Comparison of ENCODE assay signal across 10 mouse cellular contexts in the genomic region with DNA sequence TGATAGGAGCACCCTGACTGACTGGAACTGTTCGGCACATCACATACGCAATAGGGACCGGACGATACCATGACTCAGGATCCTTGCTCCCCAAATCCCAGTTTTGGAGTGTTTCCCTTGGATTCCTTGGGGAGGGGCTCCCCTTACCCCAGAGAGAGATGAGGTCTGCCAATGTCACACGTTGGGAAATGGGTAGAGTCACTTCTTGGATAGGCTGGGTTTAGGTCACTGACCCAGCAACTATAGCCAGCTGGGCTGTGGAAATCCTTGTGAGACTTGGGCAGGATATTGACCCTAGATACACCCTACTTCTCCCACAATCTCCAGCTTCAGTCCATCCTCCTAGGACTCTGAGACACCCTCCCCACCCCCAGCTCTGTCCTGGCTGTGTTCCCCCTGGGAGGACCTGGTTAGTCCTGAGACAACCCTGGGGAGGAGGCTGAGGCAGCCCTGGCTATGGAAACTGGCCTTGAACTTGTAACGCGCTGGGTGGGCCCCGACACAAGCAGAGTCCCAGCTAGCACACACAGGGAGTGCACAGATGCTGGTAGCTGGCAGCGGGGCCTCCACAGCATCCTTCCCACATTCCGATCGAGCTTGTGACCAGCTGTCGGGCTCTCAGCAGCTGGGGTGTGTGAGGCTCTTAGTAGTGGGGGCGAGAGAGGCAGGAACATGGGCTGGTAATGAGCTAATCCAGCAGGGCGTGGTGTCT. TPM values are rescaled to one million over a fixed set of nuclear protein-coding genes. Genes with fewer than 3 reads are reported as not detected.
DNase-seq lines count a peak whose midpoint lies in the region; ATAC-seq and TF ChIP-seq lines count a peak whose summit lies in the region.
"Had no signal": no experiment of that assay in that cellular context is flagged by ENCODE, and none has a peak within 500 bp of the region (broad histone marks: within the 10 kb centered on the region; RNA-seq: fewer than 3 reads in every experiment).

No protein-coding gene starts in this region.

- no peak overlapping the region for H3K9ac ChIP-seq in liver, adult 2 months (ENCODE audit: low read depth, low read length)
- no peak overlapping the region for H3K9ac ChIP-seq in intestine, embryonic 16.5 days (ENCODE audit: low read depth, low read length)
- H3K9ac ChIP-seq in stomach, postnatal 0 days (ENCODE audit: low read length) = no peak overlapping the region

- no peak for TF ChIP-seq CTCF in liver, adult 2 months (IDR thresholded peaks at IDR 0.05; ENCODE audit: low read depth, low read length)
- TF ChIP-seq CTCF in stomach, postnatal 0 days (IDR thresholded peaks at IDR 0.05; ENCODE audit: low read depth) = no peak

- no peak for TF ChIP-seq POLR2A in liver, adult 2 months (IDR thresholded peaks at IDR 0.05; ENCODE audit: extremely low read depth, insufficient read depth, low read length)

- no peaks in the 10 kb centered on the region for H3K27me3 ChIP-seq in liver, adult 2 months (ENCODE audit: control insufficient read depth, insufficient read depth, low read length)
- H3K27me3 ChIP-seq in intestine, embryonic 16.5 days (replicated peaks; ENCODE audit: control insufficient read depth, insufficient read depth, low read length) = no peaks in the 10 kb centered on the region
- no peaks in the 10 kb centered on the region for H3K27me3 ChIP-seq in stomach, postnatal 0 days (ENCODE audit: control insufficient read depth, insufficient read depth, low read length)

- DNase-seq in liver, adult 2 months (ENCODE audit: extremely low read depth, low read depth, low spot score) = peak; percentile 60
- no peak for DNase-seq in liver
- DNase-seq in forelimb bud, embryonic 11.5 days (ENCODE audit: low read depth, low spot score) = peak; percentile 32
- DNase-seq in stomach, postnatal 0 days (ENCODE audit: low spot score) = no peak
- no peak for DNase-seq in left cerebral cortex, adult 8-10 months (ENCODE audit: low spot score in 2 of 2)
- DNase-seq in kidney, adult 11 months = no peak
- DNase-seq: cerebellum, adult 11 months; thymus, adult 18-20 months had no signal

- no peaks in the 10 kb centered on the region for H3K9me3 ChIP-seq in intestine, embryonic 16.5 days (ENCODE audit: control insufficient read depth, low read length)
- no peaks in the 10 kb centered on the region for H3K9me3 ChIP-seq in stomach, postnatal 0 days (ENCODE audit: control insufficient read depth, low read length)

- ATAC-seq in intestine, embryonic 16.5 days = peak; percentile 60
- peak; percentile 63; the same call in 1 of the 2 replicates for ATAC-seq in stomach, postnatal 0 days (ENCODE audit: low FRiP score, low TSS enrichment)

- TF ChIP-seq EP300 in stomach, postnatal 0 days (optimal IDR thresholded peaks at IDR 0.05) = no peak

- 78% methylated on average over 14 of the region's 14 CpGs for WGBS in liver, adult 2 months
- 53% methylated on average over 14 of the region's 14 CpGs for WGBS in intestine, embryonic 16.5 days
- WGBS in stomach, postnatal 0 days = 49% methylated on average over 14 of the region's 14 CpGs

- no peak overlapping the region for H3K4me3 ChIP-seq in liver, adult 2 months (ENCODE audit: insufficient read depth, low read depth, low read length)
- H3K4me3 ChIP-seq in intestine, embryonic 16.5 days (ENCODE audit: low read length) = no peak overlapping the region
- no peak overlapping the region for H3K4me3 ChIP-seq in stomach, postnatal 0 days (ENCODE audit: low read depth, low read length)

- H3K4me2 ChIP-seq in intestine, embryonic 16.5 days (ENCODE audit: low read depth, low read length) = no peak overlapping the region
- no peak overlapping the region for H3K4me2 ChIP-seq in stomach, postnatal 0 days (replicated peaks; ENCODE audit: low read depth)
- H3K4me2 ChIP-seq: liver, embryonic 11.5 days had no signal

- peaks cover 62% of the 10 kb centered on the region for H3K4me1 ChIP-seq in liver, adult 2 months (ENCODE audit: control insufficient read depth, insufficient read depth, low read length)
- peaks cover 6% of the 10 kb centered on the region; the same call in 1 of the 2 replicates for H3K4me1 ChIP-seq in intestine, embryonic 16.5 days (ENCODE audit: control insufficient read depth, insufficient read depth, low read length)
- no peaks in the 10 kb centered on the region for H3K4me1 ChIP-seq in stomach, postnatal 0 days (replicated peaks; ENCODE audit: control insufficient read depth, insufficient read depth)

- H3K79me2 ChIP-seq in liver, adult 2 months (ENCODE audit: control insufficient read depth, insufficient read depth, low read length) = no peaks in the 10 kb centered on the region

- no peaks in the 10 kb centered on the region for H3K36me3 ChIP-seq in liver, adult 2 months (ENCODE audit: control insufficient read depth, insufficient read depth, low read length)
- H3K36me3 ChIP-seq in intestine, embryonic 16.5 days (ENCODE audit: control insufficient read depth, insufficient read depth, low read length) = no peaks in the 10 kb centered on the region
- H3K36me3 ChIP-seq in stomach, postnatal 0 days (ENCODE audit: control insufficient read depth, insufficient read depth, low read length) = no peaks in the 10 kb centered on the region

- 0 out of 2 replicates have a peak overlapping the region, but pooled peaks have one; percentile 1 for H3K27ac ChIP-seq in liver, adult 2 months (replicated peaks; ENCODE audit: insufficient read depth, low read depth, low read length)
- H3K27ac ChIP-seq in intestine, embryonic 16.5 days (ENCODE audit: low read length) = peak overlapping the region; percentile 47; the same call in 1 of the 2 replicates
- H3K27ac ChIP-seq in stomach, postnatal 0 days (replicated peaks) = no peak overlapping the region

RNA-seq across cellular contexts. Expression of gene Alpl, which starts 25.1 kb away (rescaled TPM):
- total RNA-seq in liver, adult 2 months (2014; rRNA removed) = 5.1 and 6.9 TPM in 2 replicates
- 7.3 and 10.0 TPM in 2 replicates for polyA plus RNA-seq in liver, adult 2 months (2012; rRNA removed)
- polyA plus RNA-seq in intestine, embryonic 16.5 days (2015; fragmentation: Nextera tagmentation; extraction: Ambion mirVana) = 4.3 and 4.7 TPM in 2 replicates
- 2.0 and 2.5 TPM in 2 replicates for polyA plus RNA-seq in stomach, postnatal 0 days (2015; fragmentation: Nextera tagmentation; extraction: Ambion mirVana)
- total RNA-seq in left cerebral cortex, adult 8-10 months (2022) = 10 to 100 TPM in 3 of 4 experiments, 1 to 10 TPM in 1; 7.6 to 12.8 (median 11.6) TPM

Comparison
In these comparisons a context has a peak if more than half of its experiments do, and no peak if none do; other contexts are left out.
1. DNase-seq: peak in liver, adult 2 months (single experiment) and forelimb bud, embryonic 11.5 days (single experiment); none in liver (single experiment), stomach, postnatal 0 days (single experiment), left cerebral cortex, adult 8-10 months (0 of 2) and kidney, adult 11 months (single experiment).